Mouse (Mus musculus) fibroblast of lung, adult 2 months (primary cell): ENCODE measurements at regions not wholly inside any gene's neighbourhood (a gene's known extent, or its start where the extent isn't known, plus 50 kb on each side); places are given as distances from the start of the nearest gene placed in this dataset.
A peak's percentile ranks its signal among the peaks of the same experiment; 100 is the strongest.

Experiments
- DNase-seq: peaks from one replicate; pipeline ENCODE4 v3.0.0-alpha.2; 2011; ENCODE audit warnings: low read depth

DNA sequence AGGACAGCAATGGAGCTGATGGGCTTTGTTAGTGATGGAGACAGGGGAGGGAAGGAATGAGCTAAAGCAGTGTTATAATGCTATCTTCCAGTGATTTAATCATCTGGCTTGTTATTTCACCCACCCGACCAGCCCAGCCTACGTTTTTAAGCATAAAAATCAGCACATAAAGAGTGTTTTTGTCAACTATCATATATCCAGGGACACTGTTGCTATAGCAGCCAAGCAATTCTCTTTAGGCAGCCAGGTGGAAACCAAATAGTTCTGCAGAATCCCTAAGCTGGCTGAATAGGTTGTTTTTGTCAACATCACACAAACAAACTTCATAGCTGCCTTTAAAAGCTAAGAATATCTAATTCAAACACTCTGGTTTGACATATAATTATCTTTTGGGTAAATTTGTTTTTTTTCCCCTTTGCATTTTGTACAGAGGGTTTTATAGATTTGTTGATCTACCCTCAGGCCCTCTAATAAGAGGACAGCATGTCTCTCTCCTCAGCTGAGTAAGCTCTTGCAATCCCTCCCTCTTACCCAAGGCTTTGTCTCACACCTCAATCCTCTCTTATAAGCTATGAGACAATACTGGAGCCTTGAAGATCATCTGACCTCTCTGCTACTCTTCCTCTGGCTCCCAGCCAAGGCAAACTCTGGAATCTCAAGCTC, 104.7 kb upstream of the Camk2d start:
- no peak for DNase-seq

DNA sequence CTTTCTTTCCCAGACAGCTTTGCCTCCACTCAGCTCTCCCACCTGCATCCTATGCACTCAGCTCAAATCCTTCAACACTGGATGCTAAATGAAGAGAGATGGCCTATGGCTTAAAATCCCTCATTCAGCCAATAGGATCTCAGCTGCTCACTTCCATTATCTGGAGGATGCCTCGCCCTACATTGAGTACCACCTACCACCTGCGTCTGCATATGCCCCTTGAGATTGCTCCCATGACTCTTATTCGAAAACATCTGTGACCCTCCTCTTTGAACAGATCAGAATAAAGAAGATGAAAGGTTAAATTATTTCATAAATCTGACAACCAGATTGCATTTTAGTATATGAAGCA, 104.2 kb upstream of the Camk2d start:
- no peak for DNase-seq

DNA sequence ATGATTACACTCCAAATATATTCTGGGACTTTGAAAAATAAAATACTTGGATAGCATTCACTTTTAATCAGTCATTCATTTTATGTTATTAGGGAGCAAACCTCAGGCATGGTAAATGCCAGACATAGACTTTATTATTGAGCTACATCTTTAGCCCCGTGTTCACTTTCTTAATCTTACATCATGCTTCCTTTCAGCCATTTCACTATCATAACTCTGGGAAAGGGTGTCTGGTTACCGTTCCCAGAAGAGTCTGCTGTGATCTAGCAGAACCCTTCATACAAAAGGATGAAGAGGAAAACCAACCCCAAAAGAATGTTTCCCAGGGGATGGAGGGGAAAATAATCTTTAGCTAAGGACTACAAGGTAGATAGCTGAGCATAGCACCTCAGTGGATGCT, 97.3 kb upstream of the Camk2d start:
- no peak for DNase-seq

DNA sequence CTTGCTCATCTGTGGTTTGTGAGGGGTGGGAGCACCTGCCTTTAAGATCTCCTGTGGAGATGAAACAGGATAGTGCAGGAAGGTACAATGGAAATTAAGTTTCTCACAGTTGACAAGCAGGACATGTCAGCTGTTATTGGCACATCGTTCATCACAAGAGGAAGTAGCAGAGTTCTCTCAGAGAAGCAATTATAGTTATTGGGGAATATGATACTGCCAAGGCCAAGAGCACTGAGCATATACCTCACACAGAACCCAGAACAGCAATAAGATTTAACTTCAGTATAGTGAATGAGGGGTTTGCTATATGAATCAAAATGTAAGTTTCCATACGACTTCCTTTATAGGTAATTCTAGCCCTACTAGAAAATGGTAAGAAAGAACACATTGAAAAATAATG, 95.9 kb upstream of the Camk2d start:
- no peak for DNase-seq

DNA sequence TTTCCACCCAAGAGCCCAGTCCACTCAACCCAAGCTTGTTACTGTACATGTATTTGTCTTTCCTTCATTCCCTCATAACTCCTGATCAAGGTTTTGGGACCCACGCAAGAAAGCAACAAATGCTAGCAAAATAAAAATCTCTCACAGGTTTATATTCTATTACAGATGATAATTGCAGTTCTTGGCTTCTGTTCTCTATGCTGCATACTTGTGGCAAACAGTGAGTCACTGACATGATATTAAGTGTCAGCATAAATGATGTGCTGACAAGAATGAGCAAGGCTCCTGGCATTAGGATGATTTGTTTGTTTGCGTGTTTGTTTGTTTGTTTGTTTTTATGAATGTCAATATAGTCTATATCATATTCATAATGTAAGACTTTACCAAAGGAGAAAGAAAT, 94.3 kb upstream of the Camk2d start:
- DNase-seq = no peak

DNA sequence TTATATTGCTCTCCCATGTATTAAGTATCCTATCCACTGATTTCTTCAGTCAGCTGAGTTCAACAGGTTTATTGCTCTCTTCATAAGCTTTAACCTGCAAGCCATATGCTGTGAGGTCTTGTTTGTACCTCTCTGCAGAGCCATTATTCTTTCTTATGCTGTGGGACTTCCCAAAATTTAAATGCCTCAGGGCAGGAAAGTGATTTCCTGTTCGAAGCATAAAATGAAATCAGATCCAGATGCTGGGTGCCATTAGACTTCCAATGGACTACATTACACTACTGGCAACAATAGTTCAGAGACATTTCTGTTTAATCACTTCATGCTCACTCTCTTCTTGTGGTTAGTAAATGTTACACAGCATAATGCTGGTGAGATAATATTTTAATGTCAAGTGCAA, 90.4 kb upstream of the Camk2d start:
- no peak for DNase-seq

DNA sequence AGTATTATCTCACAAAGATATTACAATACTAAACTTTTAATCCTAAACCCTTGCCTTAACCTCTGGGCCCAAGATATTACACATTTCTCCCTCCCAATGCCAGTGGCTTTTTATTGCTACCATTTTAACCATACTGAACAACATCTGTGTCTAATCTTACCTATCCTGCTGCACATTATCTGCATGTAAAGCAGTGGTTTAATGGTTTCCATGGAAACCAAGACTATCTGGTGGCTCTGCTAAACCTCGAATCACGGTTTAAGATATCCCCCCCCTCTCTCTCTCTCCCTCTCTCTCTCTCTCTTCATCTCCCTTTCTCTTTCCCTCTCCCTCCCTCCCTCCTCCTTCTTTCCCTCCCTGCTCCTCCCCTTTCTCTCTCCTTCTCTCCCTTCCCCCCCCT, 81.3 kb upstream of the Camk2d start:
- no peak for DNase-seq

DNA sequence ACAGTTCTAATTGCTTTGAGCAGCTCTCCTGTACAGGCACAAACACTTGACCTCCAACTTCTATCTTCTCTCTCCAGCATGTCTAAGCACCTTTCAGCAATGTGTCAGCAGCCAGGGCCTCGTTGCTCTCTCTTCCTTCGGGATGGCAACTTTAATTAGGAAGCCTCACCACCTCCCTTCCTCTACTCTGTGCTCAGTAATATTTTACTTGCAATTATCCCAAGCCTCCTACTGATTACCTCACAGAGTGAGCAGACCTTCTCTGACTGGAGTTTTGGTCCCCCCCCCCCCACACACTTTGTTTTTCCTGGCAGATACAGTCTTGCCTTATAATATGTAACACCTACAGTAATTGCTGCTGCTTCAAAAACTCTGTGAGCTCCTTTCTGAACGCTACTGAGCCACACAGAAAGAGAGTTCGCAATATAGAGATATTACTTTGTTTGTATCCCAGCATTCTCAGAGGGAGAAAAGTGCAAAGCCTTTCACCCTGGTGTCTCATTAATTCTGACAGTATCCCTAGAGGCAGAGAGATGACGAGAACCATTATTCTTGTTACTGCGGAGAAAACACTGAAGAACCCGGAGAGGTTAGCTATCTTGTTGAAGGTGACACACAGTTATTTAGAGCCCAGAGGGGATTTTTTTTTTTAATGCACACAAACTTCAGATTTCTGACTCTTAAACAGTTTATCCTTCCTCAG, 61.8 kb upstream of the Camk2d start:
- no peak for DNase-seq

DNA sequence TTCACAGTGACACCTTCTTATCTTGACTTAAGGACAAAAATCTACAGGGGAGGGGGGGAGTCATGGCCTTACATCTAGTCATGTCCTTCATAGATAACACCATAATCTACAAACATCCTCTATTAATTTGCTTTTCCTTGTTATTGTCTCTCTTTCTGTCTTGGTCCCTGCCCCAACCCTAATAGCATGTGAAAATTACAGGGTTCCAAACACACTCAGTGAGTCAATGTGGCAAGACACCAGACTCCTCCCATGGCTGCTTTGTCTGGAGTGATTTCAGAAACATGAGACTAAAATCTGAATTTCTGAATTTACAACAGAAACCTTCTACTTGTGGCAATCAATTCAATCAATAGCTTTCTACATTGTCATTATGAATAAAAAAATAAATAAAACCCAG, 60.8 kb upstream of the Camk2d start:
- DNase-seq = peak; percentile 46

DNA sequence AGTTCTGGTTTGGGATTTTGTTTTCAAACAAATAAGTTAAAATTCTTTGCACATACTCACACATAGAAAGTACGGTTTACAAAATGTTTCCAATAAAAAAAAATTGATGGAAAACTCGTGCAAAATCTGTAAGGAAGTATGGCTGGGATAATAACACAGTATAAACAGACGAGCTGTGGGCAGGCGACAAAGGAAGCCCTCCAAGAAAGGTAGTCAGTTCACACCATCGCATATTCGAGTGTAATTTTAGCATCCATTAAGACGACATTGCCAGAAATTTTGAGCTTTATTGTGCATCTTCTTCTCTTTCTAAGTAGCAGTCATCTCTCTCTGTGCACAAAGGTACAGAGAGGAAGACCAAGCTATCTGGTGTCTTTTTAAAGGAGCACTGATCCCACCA, 57.6 kb upstream of the Camk2d start:
- no peak for DNase-seq

DNA sequence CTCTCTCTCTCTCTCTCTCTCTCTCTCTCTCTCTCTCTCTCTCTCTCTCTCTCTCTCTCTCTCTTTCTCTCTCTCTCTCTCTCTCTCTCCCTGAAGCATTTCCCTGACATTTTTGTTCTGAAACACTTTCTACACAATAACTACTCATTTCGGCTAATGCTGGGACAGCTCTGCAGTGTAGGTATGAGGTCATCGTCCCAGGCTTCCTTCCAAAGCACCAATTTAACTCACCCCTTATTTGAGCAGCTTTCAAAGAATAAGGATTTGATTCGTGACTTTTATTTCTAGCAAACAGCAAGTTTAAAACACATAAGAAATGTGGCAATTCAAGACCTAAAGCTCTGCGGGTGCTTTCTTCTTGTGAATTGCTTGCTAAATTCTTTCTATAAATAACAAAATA, 55.0 kb upstream of the Camk2d start:
- DNase-seq = peak; percentile 27
